Mouse (Mus musculus) brain, embryonic 14.5 days (tissue): ENCODE measurements around the gene Raf1.

Experiments used
- CTCF ChIP-seq: fragments of 200-500 bp; IDR thresholded peaks from 2 replicates; pipeline ENCODE4 v1.5.1; 2012; ENCODE audit warnings: inconsistent platforms, mild to moderate bottlenecking, moderate library complexity, borderline replicate concordance; ENCODE audit not compliant: insufficient read depth, insufficient read length; ENCODE audit errors: extremely low read depth
- POLR2A ChIP-seq: fragments of 200-500 bp; IDR thresholded peaks from 2 replicates; pipeline ENCODE4 v1.6.1; 2012; ENCODE audit warnings: mild to moderate bottlenecking, inconsistent platforms, borderline replicate concordance; ENCODE audit not compliant: poor library complexity, insufficient read depth, insufficient read length, severe bottlenecking; ENCODE audit errors: extremely low read depth

DNA sequence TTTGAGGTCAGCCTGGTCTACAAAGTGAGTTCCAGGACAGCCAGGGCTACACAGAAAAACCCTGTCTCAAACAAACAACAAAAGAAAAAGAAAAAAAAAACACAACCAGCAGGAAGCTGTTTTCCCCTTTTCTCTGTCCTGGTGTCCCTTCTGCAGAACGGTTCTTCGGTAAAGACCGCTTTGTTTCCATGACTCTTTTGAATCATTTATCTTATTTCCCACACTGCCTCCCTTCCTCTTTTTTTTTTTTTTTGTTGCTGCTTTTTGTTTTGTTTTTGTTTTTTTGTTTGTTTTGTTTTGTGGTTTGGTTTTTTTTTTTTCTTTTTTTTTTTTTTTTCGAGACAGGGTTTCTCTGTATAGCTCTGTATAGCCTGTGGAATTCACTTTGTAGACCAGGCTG, 83.2 kb downstream of the Raf1 start:
- TF ChIP-seq CTCF (no peak), POLR2A (no peak)
